Mouse (Mus musculus): Measurements from ENCODE around the gene Rce1. TPM values are rescaled to one million over a fixed set of nuclear protein-coding genes. Genes with fewer than 3 reads are reported as not detected.

Rce1 gene
- total RNA-seq, 2 experiments from 2014 or later: 10.6 to 12.4 TPM

GRCm38 (mm10) chr19:4583856-4584255 lies 41.6 kb downstream of the Rce1 start:
- DNase-seq: no peak
- intact Hi-C loops (cut with DNase I): no loop called here

- DNase-seq: no peak
- intact Hi-C loops (cut with DNase I): no loop called here
These were observed 46.1 kb downstream of the Rce1 start for GRCm38 (mm10) chr19:4579296-4579695.

DNA sequence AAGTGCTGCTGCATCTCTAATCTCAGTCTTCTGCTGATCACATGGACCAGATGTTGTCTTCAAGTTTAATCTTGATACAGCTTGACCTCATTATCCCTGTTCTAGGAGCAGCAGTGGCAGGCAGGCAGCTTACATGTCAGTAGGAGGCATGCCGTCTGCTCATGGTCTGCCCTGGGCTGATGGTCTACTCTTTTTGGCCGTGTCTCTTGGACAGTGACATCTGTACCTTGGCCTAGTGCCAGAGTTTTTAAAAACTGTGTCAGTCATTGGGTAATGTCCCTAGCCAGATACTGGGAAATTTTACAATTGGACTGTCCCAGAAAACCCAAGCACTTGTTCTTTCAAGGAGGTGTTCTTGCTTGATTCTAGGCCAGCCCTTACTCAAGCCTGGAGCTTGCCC lies 46.6 kb downstream of the Rce1 start:
- peak; percentile 31 to 40 for DNase-seq
- intact Hi-C loops (cut with DNase I): no loop called here

- DNase-seq: no peak
These were observed 52.2 kb downstream of the Rce1 start for GRCm38 (mm10) chr19:4573241-4573640.

More at GRCm38 (mm10) chr19:4573241-4573640, 52.2 kb downstream of the Rce1 start:
- intact Hi-C loops (cut with DNase I): no loop called here

Small RNA genes within 50 kb of the gene (microRNA-seq; reads per million reads assigned to microRNA genes)
- 0.81 to 4.5 reads per million in 2 experiments for gene Mir6986

Other genes with a start within 250 kb of the Rce1 start
- 10 to 100 TPM; 47.6 to 49.5 TPM for gene Kdm2a, start 227.4 kb downstream of the Rce1 start, total RNA-seq (2021)
- gene Rhod, start 186.2 kb downstream of the Rce1 start, total RNA-seq (2021): 1 to 10 TPM; 5.9 to 6.6 TPM
- 1 to 10 TPM; 1.8 to 5.0 TPM for gene Syt12, start 148.2 kb downstream of the Rce1 start, total RNA-seq (2021)
- under 1 TPM in 1 of 2 experiments, not detected in 1; 0.48 TPM for gene 2010003K11Rik, start 127.1 kb downstream of the Rce1 start, total RNA-seq (2021)
- gene Pcx, start 115.2 kb downstream of the Rce1 start, total RNA-seq (2021): 10 to 100 TPM in 1 of 2 experiments, 1 to 10 TPM in 1; 6.4 to 21.2 TPM
- gene Lrfn4, start 10.0 kb downstream of the Rce1 start, total RNA-seq (2021): 10 to 100 TPM; 10.0 to 11.5 TPM
- gene Gm960, start 73.0 kb upstream of the Rce1 start, total RNA-seq (2021): not detected
- under 1 TPM; 0.15 to 0.22 TPM for gene Sptbn2, start 85.5 kb upstream of the Rce1 start, total RNA-seq (2021)
- gene Rbm4b, start 130.9 kb upstream of the Rce1 start, total RNA-seq (2021): 1 to 10 TPM; 5.8 to 6.3 TPM
- 10 to 100 TPM; 41.4 to 48.7 TPM for gene Rbm4, start 168.3 kb upstream of the Rce1 start, total RNA-seq (2021)
- 10 to 100 TPM; 21.1 to 24.7 TPM for gene Gm21992, start 186.0 kb upstream of the Rce1 start, total RNA-seq (2021)
- 10 to 100 TPM; 25.3 to 32.3 TPM for gene Rbm14, start 186.0 kb upstream of the Rce1 start, total RNA-seq (2021)
- gene Ccs, start 213.7 kb upstream of the Rce1 start, total RNA-seq (2021): 10 to 100 TPM; 29.3 to 29.9 TPM
- not detected for gene Ccdc87, start 213.7 kb upstream of the Rce1 start, total RNA-seq (2021)
- 10 to 100 TPM; 69.5 to 76.3 TPM for gene Ctsf, start 229.5 kb upstream of the Rce1 start, total RNA-seq (2021)

Measured in heart, postnatal 14 days (tissue).